Mouse (Mus musculus) cerebellum, adult (tissue): ENCODE data around the gene Caln1.
"Not testable (repeated sequence)": the region's sequence is repeated elsewhere in the genome, so short reads cannot be mapped to it uniquely, and the experiment has no call there.

Source experiments
- ATAC-seq: cut with Nextera tagmentation; 2 replicates; pipeline ENCODE4 v1.9.2; 2017; ENCODE audit warnings: mild to moderate bottlenecking, moderate library complexity, mixed read lengths; ENCODE audit not compliant: insufficient number of reproducible peaks, low FRiP score, low TSS enrichment

Gene Caln1

GRCm38 (mm10) chr5:130510516-130510915 is 141.3 kb downstream of the Caln1 start:
- ATAC-seq, result no peak

GRCm38 (mm10) chr5:130515395-130515794 is 146.1 kb downstream of the Caln1 start:
- ATAC-seq, result no peak

GRCm38 (mm10) chr5:130520527-130520926 is 151.3 kb downstream of the Caln1 start:
- no peak for ATAC-seq

GRCm38 (mm10) chr5:130527416-130527815 is 158.2 kb downstream of the Caln1 start:
- ATAC-seq, result no peak; the same call in 1 of the 2 replicates

GRCm38 (mm10) chr5:130547496-130547895 is 178.2 kb downstream of the Caln1 start:
- ATAC-seq, result no peak

GRCm38 (mm10) chr5:130553916-130554315 is 184.7 kb downstream of the Caln1 start:
- no peak for ATAC-seq

- no peak for ATAC-seq
Measured at GRCm38 (mm10) chr5:130563146-130563545, 193.9 kb downstream of the Caln1 start.

- ATAC-seq, result no peak
Measured at GRCm38 (mm10) chr5:130566002-130566401, 196.7 kb downstream of the Caln1 start.

GRCm38 (mm10) chr5:130577581-130577980 is 208.3 kb downstream of the Caln1 start:
- ATAC-seq, result no peak

- ATAC-seq, result no peak
Measured at GRCm38 (mm10) chr5:130584042-130584441, 214.8 kb downstream of the Caln1 start.

- ATAC-seq, result no peak
Measured at GRCm38 (mm10) chr5:130586257-130586656, 217.0 kb downstream of the Caln1 start.

GRCm38 (mm10) chr5:130596541-130596940 is 227.3 kb downstream of the Caln1 start:
- ATAC-seq, result no peak

- ATAC-seq, result no peak
Measured at GRCm38 (mm10) chr5:130613657-130614056, 244.4 kb downstream of the Caln1 start.

GRCm38 (mm10) chr5:130614209-130614608 is 245.0 kb downstream of the Caln1 start:
- ATAC-seq, result peak; percentile 79; the same call in 1 of the 2 replicates

GRCm38 (mm10) chr5:130620060-130620459 is 250.8 kb downstream of the Caln1 start:
- ATAC-seq, result no peak

- peak; percentile 78 for ATAC-seq
Measured at GRCm38 (mm10) chr5:130623206-130623605, 254.0 kb downstream of the Caln1 start.

GRCm38 (mm10) chr5:130627800-130628199 is 258.5 kb downstream of the Caln1 start:
- no peak for ATAC-seq

- ATAC-seq, result no peak
Measured at GRCm38 (mm10) chr5:130635397-130635796, 266.1 kb downstream of the Caln1 start.

GRCm38 (mm10) chr5:130641881-130642280 is 272.6 kb downstream of the Caln1 start:
- no peak for ATAC-seq

GRCm38 (mm10) chr5:130646126-130646525 is 276.9 kb downstream of the Caln1 start:
- ATAC-seq, result not testable (repeated sequence)

GRCm38 (mm10) chr5:130658141-130658540 is 288.9 kb downstream of the Caln1 start:
- ATAC-seq, result no peak

- no peak for ATAC-seq
Measured at GRCm38 (mm10) chr5:130666091-130666490, 296.8 kb downstream of the Caln1 start.

- ATAC-seq, result no peak
Measured at GRCm38 (mm10) chr5:130672588-130672987, 303.3 kb downstream of the Caln1 start.
